Mouse (Mus musculus): ENCODE results near the gene Abce1.

The Abce1 gene

DNA sequence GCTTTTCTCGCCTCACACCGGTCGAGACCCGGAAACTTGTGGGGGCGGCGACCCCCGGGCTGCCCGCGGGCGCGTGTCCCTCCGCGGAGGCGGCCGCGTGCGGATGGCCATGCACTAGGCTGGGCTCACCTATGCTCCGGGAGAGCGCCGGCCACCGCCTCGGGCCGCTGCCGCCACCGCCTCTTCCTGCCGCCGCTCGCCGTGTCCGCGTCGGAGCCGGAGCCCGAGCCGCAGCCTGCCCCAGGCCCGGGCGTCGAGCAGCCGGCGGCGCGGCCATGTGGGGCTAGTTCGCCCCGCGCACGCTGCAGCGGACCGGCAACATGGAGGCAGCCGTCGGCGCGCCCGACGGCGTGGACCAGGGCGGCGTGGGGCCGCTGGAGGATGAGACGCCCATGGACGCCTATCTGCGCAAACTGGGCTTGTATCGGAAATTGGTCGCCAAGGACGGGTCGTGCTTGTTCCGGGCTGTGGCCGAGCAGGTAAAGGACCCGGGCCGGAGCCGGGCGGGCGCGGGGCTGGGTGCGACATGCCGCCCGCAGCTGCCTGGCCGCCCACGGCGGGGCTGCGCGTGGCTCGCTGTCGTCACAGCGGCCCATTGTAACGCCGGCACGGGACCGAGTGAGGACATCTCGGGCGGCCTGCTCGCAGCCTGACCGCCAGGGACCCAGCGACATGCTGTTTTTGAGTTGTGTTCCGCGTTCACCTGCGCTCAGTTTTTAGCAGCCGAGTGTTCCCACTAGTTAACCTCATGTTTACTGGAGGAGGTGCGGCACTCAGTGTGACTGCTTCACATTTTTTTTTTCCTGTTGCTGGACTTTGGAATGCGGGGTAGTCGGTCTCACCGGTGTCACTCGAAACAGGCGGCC, 71.7 kb downstream of the Abce1 start, which contains the start of gene Otud4:
Otud4 (plus strand) TSS at position 33 of the 866 bp plus-strand sequence.
- DNase-seq (ENCODE audit: low read depth), result peak; percentile 73

DNA sequence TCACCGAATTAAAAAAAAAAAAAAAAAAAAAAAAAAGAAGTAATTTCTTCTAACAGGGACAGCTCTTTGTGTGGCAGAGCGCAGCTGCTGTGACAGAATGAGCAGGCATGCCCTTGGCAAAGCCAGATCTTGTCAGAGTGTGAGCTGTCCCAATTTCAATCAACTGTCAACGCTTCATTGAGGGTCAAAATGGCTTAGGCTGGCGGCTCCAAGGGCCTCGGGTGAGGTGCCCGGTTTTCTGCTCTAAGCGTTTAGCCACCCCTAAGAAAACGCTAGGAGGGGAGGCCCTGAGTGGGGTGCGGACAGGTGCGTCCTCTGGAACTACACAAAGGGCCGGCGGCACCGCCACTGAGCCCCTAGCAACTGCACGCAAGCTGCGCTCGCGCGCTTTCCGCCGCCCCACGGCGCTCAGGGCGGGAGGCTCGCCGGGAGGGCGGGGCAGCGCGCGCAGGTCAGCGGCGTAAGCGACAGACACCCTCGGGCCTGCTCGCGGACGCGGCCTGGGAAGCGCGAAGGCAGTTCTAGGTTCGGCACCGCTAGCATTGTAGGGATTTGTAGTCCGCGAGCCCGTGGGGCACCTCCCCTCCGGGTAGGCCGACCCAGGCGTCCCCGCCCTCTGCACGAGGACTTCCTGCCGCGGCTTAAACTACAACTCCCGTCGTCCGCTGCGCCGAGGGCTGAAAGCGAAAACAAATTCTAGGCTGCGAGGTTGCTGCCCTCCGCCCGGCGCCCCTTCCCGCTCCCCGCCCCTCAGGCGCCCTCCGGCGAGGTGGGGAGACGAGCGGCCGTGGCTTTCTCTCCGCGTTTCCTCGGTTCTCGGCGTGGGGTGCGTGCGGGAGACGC, 72.6 kb downstream of the Abce1 start:
- DNase-seq (ENCODE audit: low read depth), result peak; percentile 98

DNA sequence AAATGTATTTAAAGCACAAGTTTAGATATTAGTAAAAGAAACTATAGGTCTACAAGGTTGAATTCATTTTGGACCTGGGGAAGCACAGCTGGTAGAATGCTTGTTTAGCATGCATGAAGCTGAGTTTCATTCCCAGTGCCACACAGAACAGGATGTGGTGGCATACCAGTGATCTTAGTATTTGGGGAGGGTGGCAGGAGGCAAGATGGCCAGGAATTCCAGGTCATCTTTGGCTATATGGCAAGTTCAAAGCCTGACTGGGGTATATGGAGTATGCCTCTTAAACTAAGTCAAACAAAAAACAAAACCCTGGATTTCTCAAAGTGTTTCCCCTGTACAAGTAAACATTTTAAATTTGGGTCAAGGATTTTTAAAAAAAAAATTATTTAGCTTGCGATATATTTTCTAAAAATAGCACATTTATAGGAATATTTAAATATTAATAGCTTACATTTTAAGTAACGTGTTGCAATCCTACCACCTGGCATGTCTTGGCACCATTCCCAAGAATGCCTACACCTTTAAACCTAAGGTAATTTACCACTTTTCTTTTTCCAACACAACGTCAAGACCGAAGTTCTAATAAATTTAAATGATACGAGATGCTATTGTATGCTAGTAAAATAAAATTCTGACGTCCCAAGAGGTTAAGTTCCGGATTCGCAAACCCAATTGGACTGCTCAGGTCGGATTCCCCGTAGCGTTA, 73.4 kb downstream of the Abce1 start:
- peak; percentile 28 for DNase-seq (ENCODE audit: low read depth)

DNA sequence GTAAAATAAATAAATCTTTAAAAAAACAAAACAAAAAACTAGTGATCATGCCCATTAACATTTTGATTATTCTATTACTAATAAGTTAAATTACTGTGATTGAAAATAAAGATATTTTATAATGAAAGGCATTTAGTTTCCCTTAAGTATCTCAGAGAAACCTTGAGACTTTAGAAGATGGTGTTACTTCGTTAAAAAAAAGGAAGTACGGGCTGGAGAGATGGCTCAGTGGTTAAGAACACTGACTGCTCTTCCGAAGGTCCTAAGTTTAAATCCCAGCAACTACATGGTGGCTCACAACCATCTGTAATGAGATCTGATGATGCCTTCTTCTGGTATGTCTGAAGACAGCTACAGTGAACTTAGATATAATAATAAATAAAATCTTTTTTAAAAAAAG, 74.3 kb downstream of the Abce1 start:
- DNase-seq (ENCODE audit: low read depth), result no peak

DNA sequence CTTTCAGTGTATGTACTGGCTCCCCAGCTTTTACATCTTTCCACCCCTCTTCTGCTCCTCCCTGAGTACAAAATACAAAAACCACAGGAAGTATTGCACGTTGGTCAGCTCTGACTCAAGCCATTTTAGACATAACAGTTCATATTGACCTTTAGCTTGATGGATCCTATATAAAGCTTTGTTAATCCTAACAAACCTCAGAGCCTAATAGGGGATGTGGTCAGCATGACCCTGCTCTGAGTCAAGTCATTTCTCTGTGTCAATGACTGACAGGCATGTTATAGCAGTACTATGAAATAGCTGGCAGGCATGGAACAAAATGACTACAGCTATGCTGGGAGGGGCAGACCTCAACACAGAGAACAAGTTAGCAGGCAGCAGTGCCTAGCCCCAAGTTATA, 75.4 kb downstream of the Abce1 start:
- DNase-seq (ENCODE audit: low read depth), result peak; percentile 33

DNA sequence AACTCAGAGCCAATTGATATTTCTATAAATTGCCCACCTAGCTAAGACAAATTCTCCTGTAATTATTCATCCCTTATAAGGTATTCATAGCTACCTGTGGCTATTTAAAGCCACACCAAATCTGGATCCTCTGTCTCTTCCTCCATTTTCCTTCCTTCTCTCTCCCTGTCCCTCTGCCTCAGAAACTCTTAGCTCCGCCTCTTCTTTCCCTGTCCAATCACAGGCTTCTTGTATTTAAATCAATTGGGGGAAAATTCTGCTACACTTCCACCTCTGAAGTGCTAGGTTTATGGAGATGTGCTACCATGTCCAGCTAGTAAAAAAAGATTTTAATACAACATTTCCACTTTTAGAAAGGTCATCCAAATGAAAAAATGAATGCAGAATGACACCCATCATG, 76.0 kb downstream of the Abce1 start:
- DNase-seq (ENCODE audit: low read depth), result no peak
